Mouse (Mus musculus) myocyte (in vitro differentiated cells): Measurements from ENCODE around the gene Agbl3.

ENCODE experiments used
- CEBPB ChIP-seq: IDR thresholded peaks from 2 replicates; pipeline ENCODE4 v1.6.1; 2011; ENCODE audit warnings: mild to moderate bottlenecking, moderate library complexity; ENCODE audit not compliant: poor library complexity, insufficient read depth, severe bottlenecking
- E2F4 ChIP-seq: IDR thresholded peaks from one replicate; pipeline ENCODE4 v1.6.1; 2011; ENCODE audit warnings: mild to moderate bottlenecking, control low read depth, moderate library complexity; ENCODE audit not compliant: insufficient read depth
- MYOD1 ChIP-seq, 3 experiments: IDR thresholded peaks; one replicate each; pipeline ENCODE4 v1.6.1; 2011; ENCODE audit warnings: control low read depth in 2 of 3, low read depth in 2 of 3, mild to moderate bottlenecking in 2 of 3, moderate library complexity in 1 of 3; ENCODE audit not compliant: insufficient read length in 2 of 3, control insufficient read depth in 1 of 3
- POLR2A ChIP-seq: IDR thresholded peaks from one replicate; pipeline ENCODE4 v1.6.1; 2011; ENCODE audit warnings: low read depth, mild to moderate bottlenecking, control low read depth, moderate library complexity; ENCODE audit not compliant: insufficient read length
- REST ChIP-seq: IDR thresholded peaks from one replicate; pipeline ENCODE4 v1.6.1; 2011; ENCODE audit warnings: mild to moderate bottlenecking, control low read depth, moderate library complexity; ENCODE audit not compliant: insufficient read depth, insufficient read length
- SRF ChIP-seq: IDR thresholded peaks from one replicate; pipeline ENCODE4 v1.6.1; 2011; ENCODE audit warnings: low read depth; ENCODE audit not compliant: control insufficient read depth, insufficient read length
- TCF12 ChIP-seq: IDR thresholded peaks from one replicate; pipeline ENCODE4 v1.6.1; 2011; ENCODE audit warnings: mild to moderate bottlenecking, control low read depth; ENCODE audit not compliant: poor library complexity, insufficient read depth, severe bottlenecking
- TCF3 ChIP-seq: IDR thresholded peaks from one replicate; pipeline ENCODE4 v1.6.1; 2011; ENCODE audit warnings: low read depth, control low read depth; ENCODE audit not compliant: insufficient read length
- USF1 ChIP-seq: IDR thresholded peaks from one replicate; pipeline ENCODE4 v1.6.1; 2011; ENCODE audit warnings: low read depth, mild to moderate bottlenecking, control low read depth, moderate library complexity

- TF ChIP-seq TCF12 (no peak), POLR2A (no peak), CEBPB (no peak), MYOD1 (IDR thresholded peaks at IDR 0.05; ENCODE audit: control insufficient read depth in 1 of 3, insufficient read length in 2 of 3, low read depth in 2 of 3) (no peak), E2F4 (no peak), REST (no peak), USF1 (no peak), TCF3 (no peak), SRF (no peak)
Measured at GRCm38 (mm10) chr6:34870136-34870535, 89.9 kb downstream of the Agbl3 start.
